Mouse (Mus musculus) spleen, postnatal 4 days (tissue): ENCODE data around the gene Msh3.

ENCODE experiments used
- DNase-seq, 2 experiments: peaks; one replicate each; pipeline ENCODE4 v3.0.0; 2022; ENCODE audit warnings: low spot score in 2 of 2

The Msh3 gene

DNA sequence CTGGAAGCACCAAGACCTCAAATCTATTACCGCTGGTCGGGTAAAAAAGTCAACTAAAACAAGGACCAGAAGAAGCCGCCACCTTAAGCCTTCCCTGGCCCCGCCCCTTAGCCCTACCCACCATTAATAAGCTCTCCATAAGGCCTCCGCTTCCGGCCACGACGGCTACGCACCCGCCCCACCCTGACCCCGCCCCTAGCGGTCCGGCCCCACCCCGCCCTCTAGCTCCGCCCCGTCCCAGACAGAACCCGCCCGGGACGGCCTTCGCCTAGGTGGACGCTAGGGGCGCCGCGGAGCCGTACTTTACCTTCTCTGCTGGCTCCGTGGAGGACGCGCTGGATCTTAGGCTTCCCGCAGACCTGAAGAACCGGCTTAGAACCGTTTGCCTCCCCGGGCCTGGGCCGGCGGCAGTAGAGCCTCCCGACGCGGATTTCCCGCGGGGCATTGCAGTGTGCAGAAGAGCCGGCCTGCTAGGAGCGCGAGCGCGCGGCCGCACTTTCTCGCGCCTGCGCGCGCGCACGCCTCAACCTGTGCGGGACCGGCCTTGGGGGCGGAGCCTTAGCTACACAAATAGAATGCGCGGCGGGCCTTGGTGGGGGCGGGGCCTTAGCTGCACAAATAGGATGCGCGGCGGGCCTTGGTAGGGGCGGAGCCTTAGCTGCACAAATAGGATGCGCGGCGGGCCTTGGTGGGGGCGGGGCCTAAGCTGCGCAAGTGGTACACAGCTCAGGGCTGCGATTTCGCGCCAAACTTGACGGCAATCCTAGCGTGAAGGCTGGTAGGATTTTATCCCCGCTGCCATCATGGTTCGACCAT is at the start of gene Msh3, which contains the start of gene Dhfr:
Msh3 (minus strand) TSS at position 548 of the 816 bp plus-strand sequence.
Dhfr (plus strand) TSS at position 271 of the 816 bp plus-strand sequence.
- DNase-seq, result peak; percentile 97 to 99

DNA sequence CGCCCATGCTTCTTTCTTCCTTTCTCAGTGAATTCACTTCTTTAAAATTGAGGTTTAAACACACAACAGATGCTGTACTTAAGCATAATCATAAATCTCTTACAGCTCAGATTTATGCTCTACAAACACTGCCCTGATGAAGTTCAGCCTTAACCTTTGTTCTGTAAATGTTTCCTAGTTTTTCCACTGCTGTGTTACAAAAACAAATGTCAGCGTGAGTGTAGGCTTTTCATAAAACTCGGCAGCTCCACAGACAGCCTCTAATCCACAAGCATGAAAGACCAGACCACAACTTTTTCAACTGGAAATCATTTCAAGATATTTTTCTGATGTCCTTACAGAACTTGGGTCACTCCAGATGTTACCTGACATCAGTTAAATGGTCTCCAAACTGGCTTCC is 48.7 kb upstream of the Msh3 start:
- DNase-seq, result no peak

DNA sequence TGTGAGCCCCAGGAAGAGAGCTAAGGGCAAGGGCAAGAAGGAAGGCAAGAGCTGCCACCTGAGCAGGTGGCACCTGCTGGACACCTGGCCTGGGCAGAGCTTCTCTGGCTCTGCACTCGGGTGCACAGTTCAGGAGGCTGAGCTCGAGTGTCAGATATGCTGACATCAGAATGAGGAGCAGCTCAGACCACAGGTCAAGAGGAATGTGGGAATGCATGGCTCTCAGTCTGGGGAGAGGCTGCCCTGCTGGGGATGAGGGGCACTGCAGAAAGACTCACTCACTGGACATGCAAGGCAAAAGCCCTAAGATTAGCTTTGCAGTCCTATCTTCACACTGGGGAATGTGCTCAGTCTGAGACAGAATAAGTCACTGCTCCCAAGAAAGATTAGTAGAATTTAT is 47.3 kb upstream of the Msh3 start:
- DNase-seq, result no peak

DNA sequence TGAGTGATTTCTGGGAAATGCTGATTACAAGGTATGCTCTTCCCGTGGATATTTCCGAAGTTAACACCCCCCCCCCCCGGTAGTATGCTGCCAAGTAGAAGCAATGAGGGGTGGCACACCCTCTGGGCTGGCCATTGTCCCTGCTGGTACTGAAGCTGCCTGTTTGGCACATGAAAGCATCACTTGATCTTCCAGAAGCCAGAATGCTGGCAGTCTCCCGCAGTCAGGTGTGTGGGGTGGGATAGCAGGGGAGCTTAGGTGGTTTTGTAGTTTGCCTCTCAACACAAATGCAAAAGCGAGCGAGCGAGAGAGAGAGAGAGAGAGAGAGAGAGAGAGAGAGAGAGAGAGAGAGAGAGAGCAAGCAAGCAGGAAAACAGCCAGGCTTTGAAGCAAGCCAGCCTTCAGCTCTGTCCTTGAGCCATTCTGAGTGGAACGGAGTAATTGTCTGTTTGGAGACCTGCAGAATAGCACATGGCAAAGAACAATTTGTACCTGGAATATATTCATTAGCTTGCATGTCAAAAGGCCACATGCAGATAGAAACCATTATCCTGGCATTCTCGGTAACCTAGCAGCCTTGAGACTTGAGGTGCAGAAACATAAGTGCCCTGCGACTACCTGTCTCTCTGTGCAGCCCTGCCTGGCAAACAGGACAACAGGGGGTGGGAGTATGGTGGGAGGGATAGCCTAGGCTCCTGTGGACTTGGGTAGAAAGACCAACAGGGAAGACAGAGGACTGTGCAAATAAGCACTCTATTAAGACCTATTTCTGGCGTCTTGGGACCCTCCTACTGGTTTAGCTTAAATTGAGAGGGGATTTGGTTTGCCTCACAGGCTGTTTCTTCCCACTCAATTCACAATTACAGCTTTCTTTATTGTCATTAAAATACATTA is 43.9 kb upstream of the Msh3 start:
- DNase-seq, result no peak

DNA sequence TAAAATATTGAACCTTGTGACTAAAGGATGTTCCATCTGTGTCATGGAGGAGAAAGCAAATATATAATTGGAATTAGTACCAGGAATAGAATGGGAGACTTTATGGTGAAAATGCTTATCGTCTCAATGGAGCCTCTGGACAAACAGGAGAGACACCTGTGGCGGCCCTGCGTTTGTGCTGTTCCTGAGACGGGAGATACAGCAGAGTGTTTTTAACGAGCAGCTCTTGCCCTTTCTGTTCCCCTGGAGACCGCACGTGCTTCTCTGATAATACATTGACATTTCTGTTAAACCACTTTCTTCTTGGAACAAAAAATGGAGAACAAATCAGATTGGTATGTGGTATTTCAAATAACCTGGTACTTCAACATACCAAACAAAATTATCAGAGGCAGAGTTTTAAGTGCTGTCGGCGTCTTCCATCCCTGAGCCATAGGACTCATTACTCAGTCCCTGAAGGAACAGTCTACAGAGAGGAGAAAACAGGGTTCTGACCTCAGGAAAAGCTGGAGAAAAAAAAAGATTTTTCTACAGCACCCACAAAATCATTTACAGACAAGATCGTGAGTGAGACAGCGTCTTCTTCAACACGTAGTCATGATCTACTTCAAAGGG is 38.4 kb upstream of the Msh3 start:
- DNase-seq, result no peak

DNA sequence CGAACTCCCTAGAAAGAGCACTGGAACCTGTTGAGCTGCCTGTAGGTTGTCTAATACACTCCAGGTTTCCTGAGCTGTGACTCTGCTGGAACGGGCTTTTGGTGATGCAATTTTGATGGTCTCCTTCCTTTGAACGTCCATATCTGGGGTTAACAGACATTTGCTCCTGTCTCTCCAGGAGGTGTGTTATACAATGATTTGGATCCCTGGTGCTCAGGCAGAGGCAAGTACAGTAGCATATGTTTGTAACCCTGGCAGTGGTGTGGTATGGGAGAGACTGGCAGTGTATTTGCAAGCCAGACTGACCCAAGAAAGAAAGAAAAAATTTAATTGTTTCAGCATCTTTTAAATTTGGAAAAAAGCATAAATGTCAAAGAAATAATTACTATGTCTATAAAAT is 32.6 kb upstream of the Msh3 start:
- DNase-seq, result peak in 1 of 2 experiments; percentile 38

DNA sequence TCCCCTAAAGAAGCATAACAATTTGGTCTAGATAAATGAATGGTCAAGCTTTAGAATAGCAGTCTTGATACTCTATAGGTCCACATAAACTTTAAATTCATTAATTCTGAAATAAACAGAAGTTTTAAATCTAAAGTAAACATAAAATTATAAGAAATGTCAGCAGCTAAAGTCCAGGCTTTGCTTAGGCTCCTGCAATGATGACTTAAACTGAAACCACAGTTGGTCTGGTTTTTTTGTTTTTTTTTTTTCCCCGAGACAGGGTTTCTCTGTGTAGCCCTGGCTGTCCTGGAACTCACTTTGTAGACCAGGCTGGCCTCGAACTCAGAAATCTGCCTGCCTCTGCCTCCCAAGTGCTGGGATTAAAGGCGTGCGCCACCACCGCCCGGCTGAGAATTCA is 16.7 kb upstream of the Msh3 start:
- DNase-seq, result peak in 1 of 2 experiments; percentile 10

DNA sequence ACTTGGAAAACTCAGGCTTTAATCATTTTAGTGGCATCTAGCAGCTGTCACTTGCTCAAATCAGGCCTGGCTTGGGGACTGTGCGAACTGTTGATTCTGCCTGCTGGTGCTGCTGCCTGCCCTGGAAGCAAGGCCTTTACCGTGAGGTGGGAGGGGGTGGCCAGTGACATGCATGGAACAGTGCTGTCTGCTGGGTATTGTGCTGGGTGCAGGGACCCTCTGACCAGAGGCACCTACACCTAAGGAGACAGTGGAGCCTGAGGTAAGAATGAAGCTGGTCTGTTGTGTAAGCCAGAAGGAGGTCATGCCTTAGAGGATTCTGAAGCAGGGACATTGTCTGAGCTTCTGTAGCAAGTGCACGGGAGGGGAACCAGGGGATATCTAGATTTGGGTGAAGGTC is 16.0 kb upstream of the Msh3 start:
- peak in 1 of 2 experiments; percentile 55 for DNase-seq

DNA sequence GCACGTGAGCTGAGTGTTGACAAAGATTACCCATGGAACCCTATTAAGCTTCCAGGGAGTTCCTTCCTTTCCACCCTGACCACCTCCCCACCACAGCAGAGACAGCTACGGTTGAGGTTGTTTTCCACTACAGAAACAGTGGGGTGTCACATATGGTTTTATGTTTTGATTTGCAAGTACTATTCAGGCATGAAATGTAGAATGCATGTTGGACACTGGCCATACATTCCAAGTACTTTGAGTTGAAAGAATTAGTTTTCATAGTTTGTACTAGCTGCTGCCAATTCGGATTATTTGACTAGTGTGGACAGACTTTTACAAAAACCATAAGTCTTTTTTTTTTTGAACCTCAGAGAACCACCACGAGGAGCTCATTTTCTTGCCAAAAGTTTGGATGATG is 10.5 kb upstream of the Msh3 start:
- peak in 1 of 2 experiments; percentile 20 for DNase-seq

DNA sequence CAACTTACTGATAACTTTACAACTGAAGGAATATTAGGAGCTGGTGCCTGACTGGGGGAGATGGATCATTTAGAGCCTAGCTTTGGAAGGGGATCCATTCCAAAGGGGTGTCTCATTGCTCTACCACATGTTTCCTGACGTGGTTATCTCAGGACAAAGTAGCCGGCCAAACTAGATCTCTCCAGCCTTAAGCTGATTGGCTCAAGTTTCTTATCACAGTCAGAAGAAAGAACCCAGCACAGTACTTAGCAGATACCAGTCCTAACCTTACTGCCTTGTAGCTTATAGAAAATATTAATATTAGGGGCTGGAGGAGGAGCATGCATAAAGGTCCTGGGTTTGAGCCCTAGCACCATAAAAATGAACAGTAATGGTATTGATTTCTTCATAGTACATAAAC is 6.8 kb upstream of the Msh3 start:
- no peak for DNase-seq

DNA sequence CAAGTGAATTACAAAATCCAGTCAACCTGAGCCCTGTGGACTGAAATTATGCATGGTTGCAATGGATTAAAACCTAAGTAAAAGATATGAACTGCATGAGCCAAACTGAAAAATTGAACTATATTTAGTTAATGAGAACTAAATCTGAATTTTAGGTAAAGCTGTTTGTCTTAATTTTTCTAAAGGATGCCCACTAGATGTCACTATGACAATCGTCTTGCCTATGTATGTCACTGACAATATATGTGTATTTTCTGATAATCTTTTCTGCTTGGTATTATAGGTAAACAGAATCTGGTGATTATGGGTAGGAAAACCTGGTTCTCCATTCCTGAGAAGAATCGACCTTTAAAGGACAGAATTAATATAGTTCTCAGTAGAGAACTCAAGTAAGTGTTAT is 2.8 kb upstream of the Msh3 start:
- no peak for DNase-seq

DNA sequence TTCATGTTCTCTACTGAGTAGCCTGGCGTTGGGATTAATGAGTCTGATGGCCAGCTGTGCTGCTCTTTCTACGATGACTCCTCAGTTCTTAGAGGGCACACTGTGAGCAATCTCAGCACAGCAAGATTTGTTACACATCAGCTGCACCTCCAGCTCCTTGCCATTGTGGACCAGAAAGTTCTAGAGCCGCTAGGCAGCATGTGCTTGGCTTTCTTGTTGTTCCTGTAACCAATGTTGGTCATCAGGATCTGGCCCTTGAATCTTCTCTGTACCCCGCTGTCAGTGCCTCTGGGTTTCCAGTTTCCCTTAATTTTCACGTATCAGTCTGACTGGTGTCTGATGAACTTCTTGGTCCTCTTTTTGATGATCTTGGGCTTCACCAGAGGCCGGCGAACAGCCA is 1.6 kb upstream of the Msh3 start:
- DNase-seq, result peak in 1 of 2 experiments; percentile 55

DNA sequence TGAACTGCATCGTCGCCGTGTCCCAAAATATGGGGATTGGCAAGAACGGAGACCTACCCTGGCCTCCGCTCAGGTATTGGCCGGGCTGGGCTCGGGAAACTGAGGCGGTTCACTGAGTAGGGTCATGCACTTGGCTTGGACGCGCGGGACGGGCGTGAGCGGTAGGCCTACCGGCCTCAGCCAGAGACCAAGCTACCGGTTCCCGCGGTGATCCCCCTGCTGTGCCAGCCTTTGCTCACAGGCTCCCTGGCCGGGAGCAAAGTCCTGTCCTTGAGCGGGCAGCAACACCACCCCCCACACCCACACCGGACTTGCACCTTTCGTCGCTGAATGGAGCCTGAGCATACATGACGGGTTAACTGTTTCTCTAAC is 455 bp upstream of the Msh3 start:
- no peak for DNase-seq

DNA sequence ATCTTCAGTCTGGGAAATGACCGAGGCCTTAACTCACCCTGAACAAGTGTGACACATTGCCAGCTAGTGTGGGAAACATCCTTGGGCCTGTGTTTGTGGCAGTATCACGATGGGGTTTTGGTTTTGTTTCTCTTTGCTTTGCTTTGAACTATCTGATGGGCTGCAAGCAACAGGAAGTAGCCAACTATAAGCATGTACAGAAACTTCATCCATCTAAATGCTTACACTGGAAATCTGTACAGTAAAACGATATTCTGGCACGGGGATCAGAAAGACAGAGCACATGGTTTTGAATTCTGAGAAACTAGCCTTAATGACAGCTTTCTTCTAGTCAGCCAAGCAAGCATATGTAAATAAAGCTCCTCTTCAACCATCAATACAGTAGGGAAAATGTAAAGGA is 847 bp downstream of the Msh3 start:
- peak in 1 of 2 experiments; percentile 52 for DNase-seq

DNA sequence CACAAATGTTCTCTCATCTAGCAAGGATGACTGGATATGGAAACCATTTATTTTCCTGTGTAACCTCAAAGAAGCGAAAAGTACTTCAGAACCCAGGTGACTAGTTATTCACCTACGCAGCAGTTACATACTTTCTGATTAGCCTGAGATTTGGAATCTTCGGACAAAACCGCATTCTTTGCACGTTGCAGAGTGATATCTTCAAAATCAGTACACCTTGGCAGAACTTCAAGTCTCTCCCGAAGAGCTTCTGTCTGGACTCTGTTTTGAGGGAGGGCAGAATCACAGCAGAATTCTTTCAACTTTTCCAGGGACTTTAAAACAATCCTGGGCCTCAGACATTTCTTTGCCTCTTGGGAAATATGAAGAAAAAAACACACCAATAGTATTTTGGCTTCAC is 3.7 kb downstream of the Msh3 start:
- DNase-seq, result peak in 1 of 2 experiments; percentile 13

DNA sequence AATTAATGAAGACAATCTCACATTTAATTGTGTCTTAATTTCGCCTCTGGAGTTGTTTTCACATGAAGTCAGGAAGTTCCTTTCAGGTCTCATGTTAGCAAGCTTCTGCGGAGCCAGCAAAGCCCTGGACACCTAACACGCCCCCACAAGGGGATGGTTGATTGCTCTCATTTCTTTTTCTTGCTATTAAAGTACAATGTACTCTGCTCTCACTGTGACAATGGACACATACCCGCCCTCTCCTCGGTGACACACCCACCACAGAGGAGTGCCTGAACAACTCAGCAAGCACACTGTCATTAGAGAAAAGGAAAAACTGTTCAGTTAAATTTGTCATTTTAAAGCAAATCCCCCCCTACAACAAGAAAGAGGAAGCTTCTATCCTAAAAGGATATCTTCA is 8.5 kb downstream of the Msh3 start:
- no peak for DNase-seq

DNA sequence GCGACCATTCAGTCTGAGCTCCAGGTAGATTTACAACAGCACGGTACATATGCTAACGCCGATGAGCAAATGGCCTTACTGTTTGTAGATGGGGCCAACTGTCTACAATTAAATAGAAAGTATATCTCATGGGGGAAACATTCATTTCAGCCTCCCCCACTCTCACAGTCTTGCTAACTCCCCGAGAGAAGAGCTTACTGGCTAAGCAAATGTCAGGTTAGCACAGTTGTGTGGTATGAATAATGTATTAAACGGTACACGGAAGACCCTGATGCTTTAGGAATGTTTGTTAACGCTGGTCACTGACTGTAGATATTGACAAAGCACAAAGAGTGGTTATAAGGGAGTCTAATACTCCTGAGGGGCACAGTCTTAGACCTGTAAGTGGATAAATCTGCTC is 10.8 kb downstream of the Msh3 start:
- no peak for DNase-seq

DNA sequence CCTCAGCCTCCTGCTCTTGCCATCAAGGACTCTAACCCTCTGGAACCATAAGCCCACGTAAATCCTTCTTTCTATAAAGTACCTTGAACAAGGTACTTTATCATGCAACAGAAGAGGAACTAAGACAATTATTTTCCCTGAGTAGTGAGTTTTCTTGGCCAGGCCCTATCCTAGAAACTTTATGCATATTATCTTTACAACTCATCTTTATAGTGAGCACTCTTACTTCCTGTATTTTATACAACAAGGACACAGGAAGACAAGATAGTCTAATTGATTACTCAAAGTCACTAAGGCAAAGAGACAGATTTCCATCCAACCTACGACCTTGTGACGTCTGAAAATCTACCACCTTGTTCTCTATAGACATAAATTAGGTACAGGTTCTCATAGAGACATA is 15.0 kb downstream of the Msh3 start:
- DNase-seq, result no peak

DNA sequence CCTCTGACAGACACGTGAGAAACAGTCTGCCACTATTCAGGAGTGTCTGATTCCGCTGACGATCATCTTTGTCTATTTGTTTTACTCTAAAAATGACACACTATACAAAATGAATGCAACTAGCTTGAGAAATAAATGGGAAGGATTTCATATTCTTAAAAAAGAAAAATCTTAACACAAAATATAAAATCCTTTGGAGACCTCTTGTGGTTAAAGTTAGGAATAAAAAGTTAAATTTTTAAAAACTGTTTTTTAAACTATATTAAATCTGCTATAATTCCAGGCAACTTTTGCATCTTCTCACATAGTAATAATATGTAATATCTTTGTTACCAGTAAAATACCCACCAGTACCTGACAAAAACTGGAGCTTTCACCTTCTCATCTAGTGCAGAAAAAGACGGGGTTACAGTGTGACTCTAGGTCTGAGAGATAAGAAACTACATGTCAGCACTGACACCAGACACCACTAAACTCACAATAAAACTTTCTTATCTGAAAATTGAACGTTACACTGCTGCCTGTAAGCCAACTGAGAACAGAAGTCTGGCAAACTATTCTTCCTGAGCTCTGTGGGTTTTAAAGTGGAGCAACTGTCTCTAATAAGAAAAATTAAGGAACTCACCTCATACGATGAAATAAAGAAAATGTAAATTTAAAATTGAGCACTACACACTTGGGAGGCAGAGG is 16.9 kb downstream of the Msh3 start:
- DNase-seq, result no peak

DNA sequence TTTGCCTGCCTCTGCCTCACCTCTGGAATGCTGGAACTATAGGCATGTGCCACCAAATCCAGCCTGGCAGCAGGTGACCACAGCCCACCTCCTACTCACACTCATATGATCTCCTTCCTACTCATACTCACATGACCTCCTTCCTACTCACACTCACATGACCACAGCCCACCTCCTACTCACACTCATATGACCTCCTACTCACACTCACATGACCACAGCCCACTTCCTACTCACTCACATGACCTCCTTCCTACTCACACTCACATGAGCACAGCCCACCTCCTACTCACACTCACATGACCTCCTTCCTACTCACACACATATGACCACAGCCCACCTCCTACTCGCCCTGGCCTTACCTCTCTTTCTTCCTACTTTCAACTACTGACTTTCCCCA is 17.9 kb downstream of the Msh3 start:
- DNase-seq, result no peak

DNA sequence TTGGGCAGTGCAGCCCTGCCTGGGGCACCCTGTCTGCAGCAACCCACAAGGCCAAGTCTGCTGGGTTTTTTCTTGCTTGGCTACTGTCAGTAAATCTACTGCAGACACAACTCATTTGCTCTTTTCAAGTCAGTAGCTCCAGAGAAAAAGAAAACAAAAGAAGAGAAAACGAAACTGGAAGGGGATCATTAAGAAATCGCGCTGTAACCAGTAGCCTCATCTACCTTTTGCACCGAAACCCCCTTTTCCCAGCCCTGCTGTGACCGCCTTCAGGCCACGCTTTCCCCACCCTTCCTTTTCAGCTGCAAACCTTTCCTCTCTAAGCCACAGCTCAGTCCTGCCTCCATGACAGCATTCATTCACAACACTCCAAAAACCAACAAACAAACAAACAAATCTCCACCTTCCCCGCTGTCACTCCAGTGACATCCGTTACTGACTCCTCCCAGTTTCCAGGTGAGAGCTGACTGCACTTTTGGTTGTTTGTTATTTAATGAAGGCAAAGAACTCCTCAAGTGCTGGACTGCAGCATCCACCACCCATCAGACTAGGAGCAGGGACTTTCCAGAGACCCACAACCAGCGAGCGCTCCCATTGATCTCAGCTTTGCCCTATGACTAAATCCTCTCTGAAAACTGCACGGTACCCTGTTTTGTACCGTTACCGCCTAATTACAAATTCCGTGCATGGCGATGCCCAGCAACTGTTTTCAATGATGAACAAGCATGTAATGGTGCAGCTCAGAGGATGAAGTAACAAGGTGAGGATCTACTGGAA is 22.5 kb downstream of the Msh3 start:
- DNase-seq, result no peak
